Mouse (Mus musculus) G1E (cell line): Measurements from ENCODE around the gene Gm11273. TPM values are rescaled to one million over a fixed set of nuclear protein-coding genes. Genes with fewer than 3 reads are reported as not detected.
A peak's percentile ranks its signal among the peaks of the same experiment; 100 is the strongest.

Experiments
- ATAC-seq: 2 replicates; pipeline ENCODE4 v1.8.0; 2016; ENCODE audit warnings: mild to moderate bottlenecking; ENCODE audit not compliant: insufficient number of reproducible peaks, poor library complexity, low FRiP score, severe bottlenecking; ENCODE audit errors: extremely low read depth
- DNase-seq: peaks from one replicate; pipeline ENCODE4 v3.0.0; 2012; ENCODE audit warnings: low spot score
- H3K27me3 ChIP-seq: 2 replicates; pipeline ENCODE4 v1.6.1; 2012; ENCODE audit warnings: mild to moderate bottlenecking, low read length, inconsistent platforms; ENCODE audit not compliant: insufficient read depth
- H3K36me3 ChIP-seq: replicated peaks from 2 replicates; pipeline ENCODE3; 2012; ENCODE audit warnings: mild to moderate bottlenecking, inconsistent platforms
- H3K4me1 ChIP-seq: 2 replicates; pipeline ENCODE4 v1.6.1; 2012; ENCODE audit warnings: low read depth, low read length, inconsistent platforms, mixed read lengths; ENCODE audit not compliant: insufficient read depth
- H3K4me3 ChIP-seq: 2 replicates; pipeline ENCODE4 v1.5.1; 2012; ENCODE audit warnings: low read depth, mild to moderate bottlenecking, inconsistent platforms, low read length, moderate library complexity, mixed read lengths
- H3K9me3 ChIP-seq: replicated peaks from 2 replicates; pipeline ENCODE4 v1.6.1; 2012; ENCODE audit warnings: inconsistent platforms
- CTCF ChIP-seq: IDR thresholded peaks from 2 replicates; pipeline ENCODE4 v1.5.1; 2012; ENCODE audit warnings: low read depth, low read length, inconsistent platforms, mixed read lengths
- GATA1 ChIP-seq: IDR thresholded peaks from 2 replicates; pipeline ENCODE4 v1.6.1; 2012; ENCODE audit warnings: borderline replicate concordance, low read length, inconsistent platforms, mixed read lengths
- GATA2 ChIP-seq: IDR thresholded peaks from 2 replicates; pipeline ENCODE4 v1.6.1; 2012; ENCODE audit warnings: low read depth, low read length, inconsistent platforms, borderline replicate concordance
- POLR2AphosphoS5 ChIP-seq: IDR thresholded peaks from 2 replicates; pipeline ENCODE4 v1.6.1; 2012; ENCODE audit warnings: low read depth, low read length, inconsistent platforms; ENCODE audit not compliant: insufficient replicate concordance
- TAL1 ChIP-seq: conservative IDR thresholded peaks from 2 replicates; pipeline ENCODE4 v1.6.1; 2012; ENCODE audit warnings: low read depth, low read length, inconsistent platforms, mixed read lengths
- polyA plus RNA-seq: library from polyadenylated mRNA; stranded (reverse); fragments of >175 nt; gene quantifications from 2 replicates; pipeline ENCODE4 v1.2.3, GENCODE M21; 2012
- total RNA-seq, 2 experiments: library from RNA; stranded (forward) in 1 of 2; stranded (reverse) in 1 of 2; fragments of 200-1000 nt in 1 of 2; fragments of >200 nt in 1 of 2; fragmentation: Nextera tagmentation in 1 of 2; gene quantifications; 2 replicates each; pipeline ENCODE4 v1.2.3; 2014 to 2017

The Gm11273 gene
- total and polyA plus RNA-seq, 3 experiments: 9.0 to 38.3 (median 9.9) TPM

DNA sequence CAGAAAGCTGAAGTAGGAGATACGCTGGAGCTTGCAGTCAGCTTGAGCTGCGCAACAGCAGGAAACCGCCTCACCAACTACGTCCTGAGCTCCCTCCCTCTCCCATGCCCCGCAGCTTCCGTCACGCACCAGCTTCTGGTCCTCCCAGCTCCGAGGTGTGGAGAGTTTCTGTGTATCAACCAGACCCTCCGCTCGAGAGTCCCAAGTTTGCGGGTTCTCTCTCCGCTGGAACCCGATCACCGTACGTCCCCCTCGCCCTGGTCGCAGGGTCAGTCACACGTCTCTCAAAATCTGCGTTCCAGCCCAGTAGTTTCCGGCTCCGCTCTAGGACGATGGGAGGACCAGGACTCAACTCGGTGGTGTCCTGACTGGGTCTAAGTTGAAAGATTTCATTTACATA lies 47.8 kb downstream of the Gm11273 start, which contains the start of gene Zscan26:
TSS of gene Zscan26 (minus strand) at position 282 of the 400 bp plus-strand sequence.
- Histone ChIP-seq H3K4me1 (peaks cover 14% of the 10 kb centered on the region), H3K27me3 (peaks cover 5% of the 10 kb centered on the region; the same call in 1 of the 2 replicates), H3K9me3 (no peaks in the 10 kb centered on the region), H3K36me3 (peaks cover 31% of the 10 kb centered on the region), H3K4me3 (peak within 1 kb of the TSS; percentile 75)
- peak; percentile 63 for DNase-seq
- TF ChIP-seq CTCF (no peak), GATA1 (no peak), TAL1 (no peak), GATA2 (no peak), POLR2AphosphoS5 (no peak)
- ATAC-seq: peak; percentile 79

DNA sequence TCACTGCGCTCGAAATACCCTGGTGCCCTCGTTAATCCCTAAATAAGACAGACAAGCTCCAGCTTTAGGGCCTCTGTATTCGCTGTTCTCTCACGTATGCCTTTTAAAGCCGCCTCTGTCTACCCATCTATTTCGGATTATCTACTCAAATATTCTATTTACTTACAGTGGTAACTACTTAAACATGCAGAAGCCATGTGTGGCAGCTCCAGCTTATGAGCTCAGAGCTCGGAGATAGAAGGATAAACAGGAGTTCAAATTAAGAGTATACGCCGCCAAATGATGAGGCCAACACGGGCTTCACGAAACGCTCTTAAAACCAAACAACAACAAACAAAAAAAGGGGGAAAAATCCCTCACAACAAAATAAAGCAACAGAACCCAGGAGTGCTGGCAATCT lies 48.2 kb downstream of the Gm11273 start:
- Histone ChIP-seq H3K4me3 (peak overlapping the region; percentile 75), H3K4me1 (peaks cover 14% of the 10 kb centered on the region), H3K27me3 (peaks cover 5% of the 10 kb centered on the region; the same call in 1 of the 2 replicates), H3K36me3 (peaks cover 35% of the 10 kb centered on the region), H3K9me3 (no peaks in the 10 kb centered on the region)
- DNase-seq (no peak), ATAC-seq (no peak)
- TF ChIP-seq GATA1 (no peak), TAL1 (no peak), GATA2 (no peak), POLR2AphosphoS5 (no peak), CTCF (no peak)

Other genes starting within 250 kb of the Gm11273 start
Only the 20 nearest of the 26 such genes appear.
- gene Gpx5, start 208.7 kb downstream of the Gm11273 start, total RNA-seq (2014; fragmentation: Nextera tagmentation): not detected in 2 replicates
- 0.11 TPM in 1 of 2 replicates, not detected in the other for gene Gpx5, start 208.7 kb downstream of the Gm11273 start, total RNA-seq (2017)
- not detected in 2 replicates for gene Gpx5, start 208.7 kb downstream of the Gm11273 start, polyA plus RNA-seq
- gene Gpx6, start 189.3 kb downstream of the Gm11273 start, total RNA-seq (2014; fragmentation: Nextera tagmentation): not detected in 2 replicates
- 0.11 and 0.29 TPM in 2 replicates for gene Gpx6, start 189.3 kb downstream of the Gm11273 start, total RNA-seq (2017)
- gene Gpx6, start 189.3 kb downstream of the Gm11273 start, polyA plus RNA-seq: not detected in 2 replicates
- not detected in 2 replicates for gene Olfr1367, start 154.5 kb downstream of the Gm11273 start, total RNA-seq (2014; fragmentation: Nextera tagmentation)
- gene Olfr1367, start 154.5 kb downstream of the Gm11273 start, total RNA-seq (2017): 0.44 TPM in 1 of 2 replicates, not detected in the other
- gene Olfr1367, start 154.5 kb downstream of the Gm11273 start, polyA plus RNA-seq: not detected in 2 replicates
- gene Zscan12, start 138.6 kb downstream of the Gm11273 start, total RNA-seq (2014; fragmentation: Nextera tagmentation): 10.7 and 14.6 TPM in 2 replicates
- gene Zscan12, start 138.6 kb downstream of the Gm11273 start, total RNA-seq (2017): 16.2 and 16.8 TPM in 2 replicates
- 3.4 and 4.0 TPM in 2 replicates for gene Zscan12, start 138.6 kb downstream of the Gm11273 start, polyA plus RNA-seq
- gene Zkscan3, start 98.7 kb downstream of the Gm11273 start, total RNA-seq (2014; fragmentation: Nextera tagmentation): 60.6 and 78.1 TPM in 2 replicates
- gene Zkscan3, start 98.7 kb downstream of the Gm11273 start, total RNA-seq (2017): 59.0 and 59.3 TPM in 2 replicates
- 4.6 and 5.5 TPM in 2 replicates for gene Zkscan3, start 98.7 kb downstream of the Gm11273 start, polyA plus RNA-seq
- gene Pgbd1, start 60.4 kb downstream of the Gm11273 start, total RNA-seq (2014; fragmentation: Nextera tagmentation): 5.9 and 6.8 TPM in 2 replicates
- 3.9 and 4.9 TPM in 2 replicates for gene Pgbd1, start 60.4 kb downstream of the Gm11273 start, total RNA-seq (2017)
- gene Pgbd1, start 60.4 kb downstream of the Gm11273 start, polyA plus RNA-seq: 0.21 and 0.22 TPM in 2 replicates
- gene Zscan26, start 47.7 kb downstream of the Gm11273 start, total RNA-seq (2014; fragmentation: Nextera tagmentation): 43.0 and 43.6 TPM in 2 replicates
- 34.7 TPM in 2 replicates for gene Zscan26, start 47.7 kb downstream of the Gm11273 start, total RNA-seq (2017)
- gene Zscan26, start 47.7 kb downstream of the Gm11273 start, polyA plus RNA-seq: 3.2 and 3.4 TPM in 2 replicates
- 2.2 TPM in 1 of 2 replicates, not detected in the other for gene Nkapl, start 32.9 kb downstream of the Gm11273 start, total RNA-seq (2014; fragmentation: Nextera tagmentation)
- 0.66 and 1.1 TPM in 2 replicates for gene Nkapl, start 32.9 kb downstream of the Gm11273 start, total RNA-seq (2017)
- 0.53 and 0.54 TPM in 2 replicates for gene Nkapl, start 32.9 kb downstream of the Gm11273 start, polyA plus RNA-seq
- not detected in 2 replicates for gene Zkscan4, start 22.5 kb downstream of the Gm11273 start, total RNA-seq (2014; fragmentation: Nextera tagmentation)
- 0.05 and 0.12 TPM in 2 replicates for gene Zkscan4, start 22.5 kb downstream of the Gm11273 start, total RNA-seq (2017)
- not detected in 2 replicates for gene Zkscan4, start 22.5 kb downstream of the Gm11273 start, polyA plus RNA-seq
- not detected in 2 replicates for gene Gm10065, start 22.0 kb downstream of the Gm11273 start, total RNA-seq (2014; fragmentation: Nextera tagmentation)
- 0.64 and 0.93 TPM in 2 replicates for gene Gm10065, start 22.0 kb downstream of the Gm11273 start, total RNA-seq (2017)
- gene Gm10065, start 22.0 kb downstream of the Gm11273 start, polyA plus RNA-seq: not detected in 2 replicates
- 1.1 and 1.7 TPM in 2 replicates for gene AK157302, start 6.2 kb downstream of the Gm11273 start, total RNA-seq (2014; fragmentation: Nextera tagmentation)
- 0.22 and 0.58 TPM in 2 replicates for gene AK157302, start 6.2 kb downstream of the Gm11273 start, total RNA-seq (2017)
- gene AK157302, start 6.2 kb downstream of the Gm11273 start, polyA plus RNA-seq: 0.07 TPM in 1 of 2 replicates, not detected in the other
- 36.9 and 42.1 TPM in 2 replicates for gene Zkscan8, start 29.7 kb upstream of the Gm11273 start, total RNA-seq (2014; fragmentation: Nextera tagmentation)
- gene Zkscan8, start 29.7 kb upstream of the Gm11273 start, total RNA-seq (2017): 14.2 and 15.7 TPM in 2 replicates
- gene Zkscan8, start 29.7 kb upstream of the Gm11273 start, polyA plus RNA-seq: 4.3 and 5.8 TPM in 2 replicates
- not detected in 2 replicates for gene Olfr1366, start 41.4 kb upstream of the Gm11273 start, total RNA-seq (2014; fragmentation: Nextera tagmentation)
- gene Olfr1366, start 41.4 kb upstream of the Gm11273 start, total RNA-seq (2017): 0.23 and 0.44 TPM in 2 replicates
- gene Olfr1366, start 41.4 kb upstream of the Gm11273 start, polyA plus RNA-seq: not detected in 2 replicates
- gene Olfr1535, start 58.5 kb upstream of the Gm11273 start, total RNA-seq (2014; fragmentation: Nextera tagmentation): not detected in 2 replicates
- gene Olfr1535, start 58.5 kb upstream of the Gm11273 start, total RNA-seq (2017): 0.06 and 0.11 TPM in 2 replicates
- not detected in 2 replicates for gene Olfr1535, start 58.5 kb upstream of the Gm11273 start, polyA plus RNA-seq
- gene Olfr1364, start 80.3 kb upstream of the Gm11273 start, total RNA-seq (2014; fragmentation: Nextera tagmentation): not detected in 2 replicates
- gene Olfr1364, start 80.3 kb upstream of the Gm11273 start, total RNA-seq (2017): 0.17 and 0.27 TPM in 2 replicates
- gene Olfr1364, start 80.3 kb upstream of the Gm11273 start, polyA plus RNA-seq: not detected in 2 replicates
- not detected in 2 replicates for gene Olfr1362, start 112.6 kb upstream of the Gm11273 start, total RNA-seq (2014; fragmentation: Nextera tagmentation)
- gene Olfr1362, start 112.6 kb upstream of the Gm11273 start, total RNA-seq (2017): 0.06 TPM in 1 of 2 replicates, not detected in the other
- not detected in 2 replicates for gene Olfr1362, start 112.6 kb upstream of the Gm11273 start, polyA plus RNA-seq
- not detected in 2 replicates for gene Olfr11, start 141.1 kb upstream of the Gm11273 start, total RNA-seq (2014; fragmentation: Nextera tagmentation)
- gene Olfr11, start 141.1 kb upstream of the Gm11273 start, total RNA-seq (2017): 0.05 TPM in 1 of 2 replicates, not detected in the other
- not detected in 2 replicates for gene Olfr11, start 141.1 kb upstream of the Gm11273 start, polyA plus RNA-seq
- not detected in 2 replicates for gene Olfr1361, start 162.0 kb upstream of the Gm11273 start, total RNA-seq (2014; fragmentation: Nextera tagmentation)
- 0.05 and 0.17 TPM in 2 replicates for gene Olfr1361, start 162.0 kb upstream of the Gm11273 start, total RNA-seq (2017)
- gene Olfr1361, start 162.0 kb upstream of the Gm11273 start, polyA plus RNA-seq: not detected in 2 replicates
- not detected in 2 replicates for gene Olfr1360, start 176.0 kb upstream of the Gm11273 start, total RNA-seq (2014; fragmentation: Nextera tagmentation)
- gene Olfr1360, start 176.0 kb upstream of the Gm11273 start, total RNA-seq (2017): not detected in 2 replicates
- gene Olfr1360, start 176.0 kb upstream of the Gm11273 start, polyA plus RNA-seq: not detected in 2 replicates
- not detected in 2 replicates for gene Olfr1359, start 196.7 kb upstream of the Gm11273 start, total RNA-seq (2014; fragmentation: Nextera tagmentation)
- 0.12 and 0.22 TPM in 2 replicates for gene Olfr1359, start 196.7 kb upstream of the Gm11273 start, total RNA-seq (2017)
- not detected in 2 replicates for gene Olfr1359, start 196.7 kb upstream of the Gm11273 start, polyA plus RNA-seq